Mouse (Mus musculus) left cerebral cortex, adult 6 months (tissue): ENCODE measurements around the gene Brs3. TPM values are rescaled to one million over a fixed set of nuclear protein-coding genes. Genes with fewer than 3 reads are reported as not detected.

Source experiments
- long read RNA-seq, 2 experiments: library from polyadenylated mRNA; unstranded; transcript quantifications; one replicate each; pipeline ENCODE4 v2.0.0; 2019 to 2020
- polyA plus RNA-seq: library from polyadenylated mRNA; unstranded; fragments of <200 nt; fragmentation: Nextera tagmentation; gene quantifications from 2 replicates; pipeline ENCODE4 v1.2.3, GENCODE M21; 2021

The Brs3 gene
- 0.05 and 0.09 TPM in 2 replicates for polyA plus RNA-seq
- long read RNA-seq, experiment 1, partial matches to known transcripts = 1 of 5 reads
- long read RNA-seq, experiment 1, other reads (novel, unspliced or antisense) = 0 of 5 reads
- long read RNA-seq, experiment 2 = 0 reads

DNA sequence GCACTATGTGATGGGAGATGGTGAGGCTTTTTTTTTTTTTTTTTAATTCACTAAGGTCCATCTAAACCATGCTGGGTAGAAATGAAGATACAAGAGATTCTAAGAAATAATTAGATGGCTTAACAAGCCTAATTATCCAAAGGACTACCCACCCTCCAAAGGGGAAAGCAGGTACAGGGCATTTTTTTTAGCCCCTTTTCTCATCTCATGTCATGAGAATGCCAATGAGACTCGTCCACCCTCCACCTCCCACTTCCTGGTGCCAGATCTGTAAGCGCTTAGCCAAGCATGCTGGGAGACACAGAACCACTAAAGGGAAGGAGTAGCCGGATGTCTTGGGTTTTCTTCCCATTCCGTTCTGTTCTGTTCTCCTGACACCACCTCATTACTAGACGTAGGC lies at the start of gene Brs3:
Brs3 (plus strand) TSS at position 301 of the 400 bp plus-strand sequence.

DNA sequence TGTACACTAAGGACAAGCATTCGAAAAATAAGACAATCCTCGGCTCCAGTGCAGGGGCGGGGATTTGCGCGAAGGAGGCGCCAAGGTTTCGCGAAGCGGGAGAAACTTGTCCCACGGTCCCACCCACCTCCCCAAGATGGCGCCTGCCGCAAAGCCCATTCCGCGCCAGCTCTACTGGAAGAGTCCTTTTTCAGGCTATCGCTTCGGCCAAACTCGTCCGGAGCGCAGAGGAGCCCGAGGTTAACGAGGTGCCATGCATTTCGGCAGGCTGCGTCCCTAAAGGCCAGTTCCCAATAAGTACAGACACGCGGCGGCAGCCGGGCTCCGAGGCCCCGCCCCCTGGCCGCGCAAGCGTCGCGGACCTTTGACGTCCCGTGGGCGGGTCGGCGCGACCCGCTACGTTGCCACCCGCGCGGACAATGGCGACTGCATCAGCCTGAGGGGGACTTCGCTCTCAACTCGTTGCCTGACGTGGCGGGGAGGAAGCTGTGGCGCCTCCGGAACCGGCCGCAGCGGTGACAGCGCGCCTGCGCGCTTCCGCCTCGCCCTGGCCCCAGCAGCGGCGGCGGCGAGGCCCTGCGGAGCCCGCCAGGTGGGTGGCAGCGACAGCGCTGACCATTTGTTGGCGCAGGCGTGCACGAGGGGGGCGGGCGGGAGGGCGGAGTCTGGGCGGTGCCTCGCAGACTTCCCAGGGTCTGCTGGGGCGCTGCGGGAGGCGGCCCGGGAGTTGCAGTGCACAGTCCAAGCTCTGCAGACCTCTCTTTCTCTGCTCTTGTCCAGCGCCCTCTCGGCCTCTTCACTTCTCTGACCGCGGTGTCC lies 10.5 kb downstream of the Brs3 start, which contains the start of gene Htatsf1:
Htatsf1 (plus strand) TSS at position 410 of the 819 bp plus-strand sequence.

DNA sequence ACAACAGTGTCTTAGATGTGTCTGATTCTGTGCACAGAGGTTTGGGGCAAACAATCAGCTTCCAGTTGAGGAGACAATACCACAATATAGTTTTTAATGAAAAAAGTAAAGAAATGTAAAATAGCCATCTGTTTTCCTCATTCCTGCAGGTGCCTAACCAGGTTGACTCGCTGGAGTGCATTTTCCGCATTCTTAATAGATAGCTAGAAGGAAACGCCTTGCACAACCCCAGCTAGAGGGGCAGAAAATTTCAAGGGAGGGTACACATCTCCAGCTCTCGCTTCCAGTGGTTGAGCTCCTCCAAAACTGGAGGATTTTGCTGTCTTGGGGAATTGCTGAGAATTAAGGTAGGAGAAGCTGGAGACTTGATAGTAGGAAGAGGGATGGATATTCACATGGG lies 44.9 kb downstream of the Brs3 start, which contains the start of gene Vgll1:
Vgll1 (plus strand) TSS at position 301 of the 400 bp plus-strand sequence.

Other genes with a start within 250 kb of the Brs3 start
- 0.04 TPM in 1 of 2 replicates, not detected in the other for gene Map7d3, start 220.7 kb upstream of the Brs3 start, polyA plus RNA-seq
- not detected in 2 replicates for gene Adgrg4, start 172.9 kb upstream of the Brs3 start, polyA plus RNA-seq
- 70.9 and 83.6 TPM in 2 replicates for gene Htatsf1, start 10.5 kb downstream of the Brs3 start, polyA plus RNA-seq
- not detected in 2 replicates for gene Vgll1, start 45.0 kb downstream of the Brs3 start, polyA plus RNA-seq
- gene Cd40lg, start 169.1 kb downstream of the Brs3 start, polyA plus RNA-seq = not detected in 2 replicates